Mouse (Mus musculus) kidney, adult 2 months (tissue): ENCODE data around the gene 1700061G19Rik.

ENCODE experiments used
- CTCF ChIP-seq: fragments of 200-500 bp; conservative IDR thresholded peaks from 2 replicates; pipeline ENCODE4 v1.5.1; 2011; ENCODE audit warnings: low read depth, mild to moderate bottlenecking, control low read depth, low read length, moderate library complexity, mixed read lengths; ENCODE audit not compliant: insufficient read depth, insufficient read length
- POLR2A ChIP-seq: fragments of 200-500 bp; IDR thresholded peaks from one replicate; pipeline ENCODE4 v1.6.1; 2011; ENCODE audit warnings: low read depth, low read length, control low read depth

DNA sequence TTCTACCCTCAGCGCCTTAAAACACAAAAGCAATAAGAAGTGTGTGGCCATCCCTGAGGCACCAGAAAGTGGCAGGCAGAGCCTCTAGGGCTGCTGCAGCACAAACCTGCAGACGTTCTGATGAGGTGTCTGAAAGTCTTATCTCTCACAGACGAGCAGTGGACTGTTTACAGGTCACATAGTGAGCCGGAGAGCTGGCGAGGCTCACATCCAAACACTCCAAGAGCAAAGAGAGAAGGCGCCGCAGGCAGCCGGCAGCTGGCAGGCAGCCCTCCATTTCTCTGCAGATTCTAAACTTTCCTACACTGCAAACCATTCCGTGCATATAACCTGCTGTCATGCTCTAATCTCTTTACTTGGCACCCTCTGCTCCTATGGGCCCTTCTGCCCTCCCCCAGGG lies 32.6 kb downstream of the 1700061G19Rik start:
- TF ChIP-seq CTCF, result no peak
- no peak for TF ChIP-seq POLR2A
